Mouse (Mus musculus): ENCODE results near the gene Erc2. TPM values are rescaled to one million over a fixed set of nuclear protein-coding genes. Genes with fewer than 3 reads are reported as not detected.

The Erc2 gene
- polyA plus RNA-seq, 1 experiment = 0.53 TPM

DNA sequence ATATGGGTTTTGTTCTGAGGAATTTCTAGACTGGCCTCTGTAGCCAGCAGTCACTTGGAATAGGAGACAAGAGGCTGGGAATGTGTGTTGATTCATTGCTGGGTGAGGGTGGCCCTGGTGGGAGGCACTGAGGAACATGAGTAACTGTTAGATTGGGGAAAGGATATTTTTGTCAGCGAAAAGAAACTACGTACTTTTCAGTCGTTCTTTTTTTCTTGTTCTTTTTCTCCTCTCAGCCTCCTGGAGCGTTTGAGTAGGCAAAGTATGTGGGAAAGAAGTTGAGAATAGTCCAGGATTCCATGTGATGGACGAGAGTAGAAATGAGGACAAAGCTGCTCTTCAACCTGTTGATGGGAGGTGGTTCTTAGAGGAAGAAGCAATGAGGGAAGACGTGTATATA, 230.4 kb downstream of the Erc2 start:
- H3K27me3 ChIP-seq (ENCODE audit: control insufficient read depth, insufficient read depth, insufficient read length) = no peaks in the 10 kb centered on the region
- H3K36me3 ChIP-seq (ENCODE audit: control insufficient read depth, insufficient read depth) = no peaks in the 10 kb centered on the region
- no peak for TF ChIP-seq MYOG (IDR thresholded peaks at IDR 0.05; ENCODE audit: control insufficient read depth in 1 of 3, insufficient read depth in 1 of 3, insufficient read length in 2 of 3, low read depth in 2 of 3)
- no peak for TF ChIP-seq MAX (IDR thresholded peaks at IDR 0.05; ENCODE audit: low read depth)
- TF ChIP-seq USF1 (IDR thresholded peaks at IDR 0.05; ENCODE audit: low read depth) = no peak
- TF ChIP-seq TCF3 (IDR thresholded peaks at IDR 0.05; ENCODE audit: insufficient read length, low read depth) = no peak
- H3K4me3 ChIP-seq = no peak overlapping the region
- H3ac ChIP-seq (ENCODE audit: control insufficient read depth, insufficient read length) = no peak overlapping the region
- H3K79me2 ChIP-seq (ENCODE audit: control insufficient read depth, insufficient read depth) = no peaks in the 10 kb centered on the region
- H3K4me2 ChIP-seq (ENCODE audit: low read depth) = no peak overlapping the region

DNA sequence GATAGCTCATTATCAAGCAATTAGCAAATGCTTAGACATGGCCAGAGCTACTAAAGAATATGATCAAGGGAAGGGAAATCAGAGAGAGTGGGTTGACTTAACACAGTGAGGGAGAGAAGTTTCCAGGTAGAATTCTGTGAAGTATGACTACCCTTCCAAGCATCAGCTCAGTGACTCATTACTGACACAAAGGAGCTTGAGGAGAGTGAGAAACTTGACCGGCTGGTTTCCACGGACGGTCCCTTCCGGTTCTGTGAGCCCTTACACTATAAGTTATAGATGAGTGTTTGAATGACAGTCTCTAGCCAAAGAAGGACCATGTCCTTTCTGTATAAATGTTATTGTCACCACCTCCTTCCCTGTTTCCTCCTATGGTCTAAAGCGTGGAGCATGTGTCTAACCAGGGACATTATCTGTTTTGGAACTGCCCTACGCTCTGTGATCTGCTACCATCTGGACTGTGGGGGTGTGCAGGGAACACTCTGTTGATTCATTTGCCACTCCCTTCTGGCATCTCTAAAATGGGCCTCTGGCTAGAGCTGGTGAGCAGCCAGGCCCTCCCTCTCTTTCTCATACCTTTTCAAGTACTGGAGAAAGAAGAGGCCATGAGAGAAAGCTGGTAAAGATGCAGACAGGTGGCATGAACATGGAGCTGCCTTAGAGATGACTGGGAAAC, 238.3 kb downstream of the Erc2 start:
- TF ChIP-seq MYOD1 (IDR thresholded peaks at IDR 0.05; ENCODE audit: control insufficient read depth in 1 of 3, insufficient read length in 2 of 3, low read depth in 2 of 3) = no peak
- TF ChIP-seq POLR2AphosphoS2 (IDR thresholded peaks at IDR 0.05; ENCODE audit: insufficient read length, low read depth) = no peak
- TF ChIP-seq USF1 (IDR thresholded peaks at IDR 0.05; ENCODE audit: low read depth) = no peak
- no peak for TF ChIP-seq REST (IDR thresholded peaks at IDR 0.05; ENCODE audit: insufficient read depth, insufficient read length)
- no peak for TF ChIP-seq MAX (IDR thresholded peaks at IDR 0.05; ENCODE audit: low read depth)
- no peak for TF ChIP-seq POLR2A (IDR thresholded peaks at IDR 0.05; ENCODE audit: insufficient read length, low read depth)
- Histone ChIP-seq H3K4me2 (ENCODE audit: low read depth) (no peak overlapping the region), H3ac (ENCODE audit: control insufficient read depth, insufficient read length) (no peak overlapping the region)

GRCm38 (mm10) chr14:27862299-27862698, 240.1 kb downstream of the Erc2 start:
- H3K27me3 ChIP-seq (ENCODE audit: control insufficient read depth, insufficient read depth, insufficient read length) = no peaks in the 10 kb centered on the region
- no peak overlapping the region for H3ac ChIP-seq (ENCODE audit: control insufficient read depth, insufficient read length)
- H3K4me3 ChIP-seq = no peak overlapping the region
- no peaks in the 10 kb centered on the region for H3K79me2 ChIP-seq (ENCODE audit: control insufficient read depth, insufficient read depth)
- no peaks in the 10 kb centered on the region for H3K36me3 ChIP-seq (ENCODE audit: control insufficient read depth, insufficient read depth)
- no peak overlapping the region for H3K4me2 ChIP-seq (ENCODE audit: low read depth)
- TF ChIP-seq MAX (IDR thresholded peaks at IDR 0.05; ENCODE audit: low read depth) = no peak
- TF ChIP-seq E2F4 (IDR thresholded peaks at IDR 0.05; ENCODE audit: insufficient read depth) = no peak
- TF ChIP-seq MYOG (IDR thresholded peaks at IDR 0.05; ENCODE audit: control insufficient read depth in 1 of 3, insufficient read depth in 1 of 3, insufficient read length in 2 of 3, low read depth in 2 of 3) = no peak
- TF ChIP-seq CEBPB (IDR thresholded peaks at IDR 0.05; ENCODE audit: insufficient read depth, poor library complexity, severe bottlenecking) = no peak
- no peak for TF ChIP-seq USF1 (IDR thresholded peaks at IDR 0.05; ENCODE audit: low read depth)
- TF ChIP-seq TCF12 (IDR thresholded peaks at IDR 0.05; ENCODE audit: insufficient read depth, poor library complexity, severe bottlenecking) = no peak
- TF ChIP-seq POLR2A (IDR thresholded peaks at IDR 0.05; ENCODE audit: insufficient read length, low read depth) = no peak
- no peak for TF ChIP-seq REST (IDR thresholded peaks at IDR 0.05; ENCODE audit: insufficient read depth, insufficient read length)

More for the DNA sequence above, 238.3 kb downstream of the Erc2 start:
- Histone ChIP-seq H3K27me3 (ENCODE audit: control insufficient read depth, insufficient read depth, insufficient read length) (no peaks in the 10 kb centered on the region), H3K79me2 (ENCODE audit: control insufficient read depth, insufficient read depth) (no peaks in the 10 kb centered on the region), H3K36me3 (ENCODE audit: control insufficient read depth, insufficient read depth) (no peaks in the 10 kb centered on the region), H3K4me3 (no peak overlapping the region)

- no peaks in the 10 kb centered on the region for H3K36me3 ChIP-seq (ENCODE audit: control insufficient read depth, insufficient read depth)
- no peaks in the 10 kb centered on the region for H3K79me2 ChIP-seq (ENCODE audit: control insufficient read depth, insufficient read depth)
- H3K27me3 ChIP-seq (ENCODE audit: control insufficient read depth, insufficient read depth, insufficient read length) = no peaks in the 10 kb centered on the region
- no peak for TF ChIP-seq MYOG (IDR thresholded peaks at IDR 0.05; ENCODE audit: control insufficient read depth in 1 of 3, insufficient read depth in 1 of 3, insufficient read length in 2 of 3, low read depth in 2 of 3)
- TF ChIP-seq POLR2AphosphoS2 (IDR thresholded peaks at IDR 0.05; ENCODE audit: insufficient read length, low read depth) = no peak
- TF ChIP-seq USF1 (IDR thresholded peaks at IDR 0.05; ENCODE audit: low read depth) = no peak
- no peak for TF ChIP-seq SRF (IDR thresholded peaks at IDR 0.05; ENCODE audit: control insufficient read depth, insufficient read length, low read depth)
- no peak overlapping the region for H3K4me2 ChIP-seq (ENCODE audit: low read depth)
- no peak overlapping the region for H3ac ChIP-seq (ENCODE audit: control insufficient read depth, insufficient read length)
- H3K4me3 ChIP-seq = no peak overlapping the region
These were observed 245.2 kb downstream of the Erc2 start for GRCm38 (mm10) chr14:27867386-27867785.

DNA sequence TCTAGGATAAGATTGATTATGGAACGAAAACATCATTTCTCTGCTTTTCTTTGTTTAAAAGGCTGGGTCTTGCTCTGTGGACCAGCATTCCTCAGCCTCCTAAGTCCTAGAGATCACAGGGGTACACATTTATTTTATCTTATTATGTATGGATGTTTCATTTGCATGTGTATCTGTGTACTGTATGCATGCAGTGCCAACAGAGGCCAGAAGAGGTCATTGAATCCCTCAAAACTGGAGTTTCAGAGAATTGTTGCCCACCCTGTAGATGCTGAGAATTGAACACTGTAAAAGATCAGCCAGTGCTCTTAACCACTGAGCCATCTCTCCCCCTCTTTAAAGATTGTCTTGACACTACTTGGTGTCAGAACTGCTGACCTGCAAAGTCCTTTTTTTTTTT, 251.4 kb downstream of the Erc2 start:
- H3ac ChIP-seq (ENCODE audit: control insufficient read depth, insufficient read length) = no peak overlapping the region
- H3K4me2 ChIP-seq (ENCODE audit: low read depth) = no peak overlapping the region
- no peaks in the 10 kb centered on the region for H3K27me3 ChIP-seq (ENCODE audit: control insufficient read depth, insufficient read depth, insufficient read length)
- H3K36me3 ChIP-seq (ENCODE audit: control insufficient read depth, insufficient read depth) = no peaks in the 10 kb centered on the region
- H3K79me2 ChIP-seq (ENCODE audit: control insufficient read depth, insufficient read depth) = no peaks in the 10 kb centered on the region
- no peak for TF ChIP-seq MYOD1 (IDR thresholded peaks at IDR 0.05; ENCODE audit: control insufficient read depth in 1 of 3, insufficient read length in 2 of 3, low read depth in 2 of 3)
- TF ChIP-seq POLR2AphosphoS2 (IDR thresholded peaks at IDR 0.05; ENCODE audit: insufficient read length, low read depth) = no peak
- no peak for TF ChIP-seq TCF3 (IDR thresholded peaks at IDR 0.05; ENCODE audit: insufficient read length, low read depth)
- no peak for TF ChIP-seq USF1 (IDR thresholded peaks at IDR 0.05; ENCODE audit: low read depth)
- no peak for TF ChIP-seq POLR2A (IDR thresholded peaks at IDR 0.05; ENCODE audit: insufficient read length, low read depth)
- no peak for TF ChIP-seq MAX (IDR thresholded peaks at IDR 0.05; ENCODE audit: low read depth)
- TF ChIP-seq E2F4 (IDR thresholded peaks at IDR 0.05; ENCODE audit: insufficient read depth) = no peak
- H3K4me3 ChIP-seq = no peak overlapping the region
